Mouse (Mus musculus) forebrain, embryonic 12.5 days (tissue): ENCODE results near the gene Ccdc13. TPM values are rescaled to one million over a fixed set of nuclear protein-coding genes. Genes with fewer than 3 reads are reported as not detected.

Experiments used
- polyA plus RNA-seq: library from polyadenylated mRNA; unstranded; fragments of >200 nt; fragmentation: Nextera tagmentation; extraction: Ambion mirVana; gene quantifications from 2 replicates; pipeline ENCODE4 v1.2.1, GENCODE M21; 2016

Ccdc13 gene
- polyA plus RNA-seq, 1 experiment from 2014 or later: 3.1 TPM

Other genes with a start within 250 kb of the Ccdc13 start
- gene Lyzl4, start 197.4 kb downstream of the Ccdc13 start, polyA plus RNA-seq: not detected in 2 replicates
- gene Vipr1, start 196.7 kb downstream of the Ccdc13 start, polyA plus RNA-seq: 0.50 and 1.7 TPM in 2 replicates
- gene Sec22c, start 134.0 kb downstream of the Ccdc13 start, polyA plus RNA-seq: 24.5 and 29.3 TPM in 2 replicates
- 97.5 and 104 TPM in 2 replicates for gene Ss18l2, start 129.1 kb downstream of the Ccdc13 start, polyA plus RNA-seq
- 75.7 and 78.2 TPM in 2 replicates for gene Nktr, start 120.3 kb downstream of the Ccdc13 start, polyA plus RNA-seq
- 9.5 and 10.8 TPM in 2 replicates for gene Zfp651, start 80.1 kb downstream of the Ccdc13 start, polyA plus RNA-seq
- 0.28 TPM in 1 of 2 replicates, not detected in the other for gene Klhl40, start 61.9 kb downstream of the Ccdc13 start, polyA plus RNA-seq
- not detected in 2 replicates for gene Hhatl, start 47.0 kb downstream of the Ccdc13 start, polyA plus RNA-seq
- 153 and 158 TPM in 2 replicates for gene Higd1a, start 18.9 kb upstream of the Ccdc13 start, polyA plus RNA-seq
- 0.89 and 1.2 TPM in 2 replicates for gene Ackr2, start 58.9 kb upstream of the Ccdc13 start, polyA plus RNA-seq
- not detected in 2 replicates for gene Cyp8b1, start 76.8 kb upstream of the Ccdc13 start, polyA plus RNA-seq
- gene Fam198a, start 111.5 kb upstream of the Ccdc13 start, polyA plus RNA-seq: 1.2 and 1.3 TPM in 2 replicates
- gene Pomgnt2, start 157.6 kb upstream of the Ccdc13 start, polyA plus RNA-seq: 14.0 and 15.2 TPM in 2 replicates